Mouse (Mus musculus) c-Kit-positive CD71-positive TER-119-negative erythroid progenitor cells, embryonic 14.5 days (primary cell): ENCODE data around the gene Elf1.

ENCODE experiments used
- DNase-seq: peaks from one replicate; pipeline ENCODE4 v3.0.0-alpha.2; 2013; ENCODE audit warnings: low read depth

Elf1 gene

GRCm38 (mm10) chr14:79573482-79574191, 92.6 kb downstream of the Elf1 start:
- DNase-seq, result no peak

GRCm38 (mm10) chr14:79574361-79574760, 93.4 kb downstream of the Elf1 start:
- no peak for DNase-seq

GRCm38 (mm10) chr14:79583526-79584245, 102.7 kb downstream of the Elf1 start:
- no peak for DNase-seq

- DNase-seq, result no peak
Observed at GRCm38 (mm10) chr14:79586499-79587138, 105.6 kb downstream of the Elf1 start.

GRCm38 (mm10) chr14:79587139-79587851, 106.3 kb downstream of the Elf1 start, which contains the start of gene Sugt1:
Gene Sugt1 (plus strand): TSS chr14:79587691.
- DNase-seq, result peak; percentile 95

GRCm38 (mm10) chr14:79587852-79588229, 106.8 kb downstream of the Elf1 start:
- DNase-seq, result peak; percentile 15

- DNase-seq, result no peak
Observed at GRCm38 (mm10) chr14:79588534-79588951, 107.5 kb downstream of the Elf1 start.

GRCm38 (mm10) chr14:79589401-79589800, 108.4 kb downstream of the Elf1 start:
- DNase-seq, result no peak

- no peak for DNase-seq
Observed at GRCm38 (mm10) chr14:79590916-79591315, 109.9 kb downstream of the Elf1 start.

- DNase-seq, result no peak
Observed at GRCm38 (mm10) chr14:79591611-79592010, 110.6 kb downstream of the Elf1 start.

- no peak for DNase-seq
Observed at GRCm38 (mm10) chr14:79594069-79594468, 113.1 kb downstream of the Elf1 start.

GRCm38 (mm10) chr14:79596602-79597001, 115.6 kb downstream of the Elf1 start:
- no peak for DNase-seq

GRCm38 (mm10) chr14:79605881-79606280, 124.9 kb downstream of the Elf1 start:
- no peak for DNase-seq

- no peak for DNase-seq
Observed at GRCm38 (mm10) chr14:79606392-79606791, 125.4 kb downstream of the Elf1 start.

- no peak for DNase-seq
Observed at GRCm38 (mm10) chr14:79606867-79607266, 125.9 kb downstream of the Elf1 start.

- no peak for DNase-seq
Observed at GRCm38 (mm10) chr14:79607352-79607751, 126.4 kb downstream of the Elf1 start.

GRCm38 (mm10) chr14:79608286-79608685, 127.3 kb downstream of the Elf1 start:
- no peak for DNase-seq

GRCm38 (mm10) chr14:79617121-79617828, 136.3 kb downstream of the Elf1 start:
- no peak for DNase-seq

GRCm38 (mm10) chr14:79619802-79620201, 138.8 kb downstream of the Elf1 start:
- no peak for DNase-seq

- DNase-seq, result no peak
Observed at GRCm38 (mm10) chr14:79621143-79621542, 140.1 kb downstream of the Elf1 start.
